Mouse (Mus musculus): ENCODE results near the gene Dnase1.

GRCm38 (mm10) chr16:4033971-4034370, 2.8 kb upstream of the Dnase1 start:
- no peak for TF ChIP-seq CTCF (IDR thresholded peaks at IDR 0.05; ENCODE audit: low read depth, low read length)
- TF ChIP-seq EP300 (IDR thresholded peaks at IDR 0.05; ENCODE audit: insufficient read depth, low read depth, low read length): no peak

All from ES-Bruce4 (cell line).